Mouse (Mus musculus) heart, postnatal 0 days (tissue): ENCODE results near the gene Uxt. TPM values are rescaled to one million over a fixed set of nuclear protein-coding genes. Genes with fewer than 3 reads are reported as not detected.

Experiments used
- ATAC-seq: fragments of 200-750 bp; cut with Nextera tagmentation; 2 replicates; pipeline ENCODE4 v1.8.0; 2017; ENCODE audit warnings: low read depth, moderate number of reproducible peaks, moderate library complexity; ENCODE audit not compliant: insufficient read depth
- DNase-seq: peaks from one replicate; pipeline ENCODE4 v3.0.0-alpha.2; 2016; ENCODE audit warnings: low spot score
- H3K27ac ChIP-seq: fragments of 300-500 bp; sonication (generic); 2 replicates; pipeline ENCODE4 v1.5.1; 2014; ENCODE audit warnings: low read depth, mild to moderate bottlenecking
- H3K27me3 ChIP-seq: fragments of 300-500 bp; sonication (generic); 2 replicates; pipeline ENCODE4 v1.6.1; 2014; ENCODE audit warnings: low read length, mixed read lengths; ENCODE audit not compliant: control insufficient read depth, insufficient read depth
- H3K36me3 ChIP-seq: fragments of 300-500 bp; sonication (generic); replicated peaks from 2 replicates; pipeline ENCODE4 v1.6.1; 2014; ENCODE audit warnings: low read length, mixed read lengths; ENCODE audit not compliant: control insufficient read depth, insufficient read depth
- H3K4me1 ChIP-seq: fragments of 300-500 bp; sonication (generic); 2 replicates; pipeline ENCODE4 v1.6.1; 2014; ENCODE audit warnings: antibody characterized with exemption; ENCODE audit not compliant: control insufficient read depth, insufficient read depth
- H3K4me2 ChIP-seq: fragments of 300-500 bp; sonication (generic); 2 replicates; pipeline ENCODE4 v1.6.1; 2014; ENCODE audit warnings: low read depth, mild to moderate bottlenecking, low read length, moderate library complexity
- H3K4me3 ChIP-seq: fragments of 300-500 bp; sonication (generic); 2 replicates; pipeline ENCODE4 v1.5.1; 2014; ENCODE audit warnings: low read depth, low read length
- H3K9ac ChIP-seq: fragments of 300-500 bp; sonication (generic); replicated peaks from 2 replicates; pipeline ENCODE4 v1.6.1; 2014; ENCODE audit warnings: low read depth, low read length, mixed read lengths
- H3K9me3 ChIP-seq: fragments of 300-500 bp; sonication (generic); replicated peaks from 2 replicates; pipeline ENCODE4 v1.6.1; 2016; ENCODE audit warnings: low read length; ENCODE audit not compliant: control insufficient read depth
- CTCF ChIP-seq: IDR thresholded peaks from 2 replicates; pipeline ENCODE4 v1.5.1; 2016; ENCODE audit warnings: antibody characterized with exemption, control low read depth, low read depth
- EP300 ChIP-seq: IDR thresholded peaks from 2 replicates; pipeline ENCODE4 v1.6.1; 2016; ENCODE audit warnings: antibody characterized with exemption, low read depth
- WGBS: fragments of 180-500 bp; shearing (Covaris S2); extraction: QIAGEN DNeasy Blood & Tissue Kit; methylation state at CpG from one replicate; pipeline ENCODE4 v1.1.7; 2014; 5-methylcytosine and 5-hydroxymethylcytosine counted together
- polyA plus RNA-seq: library from polyadenylated mRNA; unstranded; fragments of >200 nt; fragmentation: Nextera tagmentation; extraction: Ambion mirVana; gene quantifications from 2 replicates; pipeline ENCODE4 v1.2.1, GENCODE M21; 2015
- total RNA-seq: library from RNA; depleted of rRNA; stranded (reverse); fragments of >200 nt; gene quantifications from 2 replicates; pipeline ENCODE4 v1.2.3, GENCODE M21; 2014; ENCODE audit warnings: low replicate concordance; rRNA removed

The Uxt gene
- total and polyA plus RNA-seq, 2 experiments from 2014 or later: 35.1 to 78.7 TPM

GRCm38 (mm10) chrX:20920249-20920843 is 41.5 kb downstream of the Uxt start:
- Histone ChIP-seq H3K27me3 (peaks cover 18% of the 10 kb centered on the region; the same call in 1 of the 2 replicates), H3K27ac (no peak overlapping the region), H3K4me2 (peak overlapping the region; percentile 64), H3K36me3 (no peaks in the 10 kb centered on the region), H3K4me1 (no peaks in the 10 kb centered on the region), H3K9me3 (no peaks in the 10 kb centered on the region), H3K9ac (no peak overlapping the region), H3K4me3 (peak overlapping the region; percentile 36)
- no peak for DNase-seq
- TF ChIP-seq EP300: no peak
- TF ChIP-seq CTCF: no peak
- peak; percentile 6; the same call in 1 of the 2 replicates for ATAC-seq
- 22% methylated on average over 36 of the region's 49 CpGs for WGBS

- DNase-seq (no peak), ATAC-seq (no peak)
- Histone ChIP-seq H3K36me3 (no peaks in the 10 kb centered on the region), H3K9ac (no peak overlapping the region), H3K4me2 (no peak overlapping the region), H3K27me3 (0 out of 2 replicates have a peak, but pooled peaks cover 6% of the 10 kb centered on the region), H3K27ac (no peak overlapping the region), H3K9me3 (no peaks in the 10 kb centered on the region), H3K4me1 (no peaks in the 10 kb centered on the region), H3K4me3 (no peak overlapping the region)
- no peak for TF ChIP-seq CTCF
- no peak for TF ChIP-seq EP300
These were observed 46.7 kb downstream of the Uxt start for GRCm38 (mm10) chrX:20915075-20915474.

- H3K27me3 ChIP-seq: no peaks in the 10 kb centered on the region
- H3K4me2 ChIP-seq: no peak overlapping the region
- no peaks in the 10 kb centered on the region for H3K9me3 ChIP-seq
- no peak overlapping the region for H3K4me3 ChIP-seq
- no peak overlapping the region for H3K9ac ChIP-seq
- DNase-seq: no peak
- ATAC-seq: no peak
- 67% methylated on average over 6 of the region's 6 CpGs for WGBS
- no peak for TF ChIP-seq EP300
- no peaks in the 10 kb centered on the region for H3K4me1 ChIP-seq
- H3K27ac ChIP-seq: no peak overlapping the region
- no peaks in the 10 kb centered on the region for H3K36me3 ChIP-seq
These were observed 48.1 kb downstream of the Uxt start for GRCm38 (mm10) chrX:20913726-20914125.

- no peaks in the 10 kb centered on the region for H3K36me3 ChIP-seq
- H3K9me3 ChIP-seq: no peaks in the 10 kb centered on the region
- H3K27ac ChIP-seq: no peak overlapping the region
- H3K4me1 ChIP-seq: no peaks in the 10 kb centered on the region
- no peak overlapping the region for H3K4me2 ChIP-seq
- ATAC-seq: no peak
- no peak for DNase-seq
- WGBS: 30% methylated on average over 3 of the region's 3 CpGs
- H3K9ac ChIP-seq: no peak overlapping the region
- H3K27me3 ChIP-seq: no peaks in the 10 kb centered on the region
- no peak overlapping the region for H3K4me3 ChIP-seq
- TF ChIP-seq EP300: no peak
These were observed 51.7 kb downstream of the Uxt start for GRCm38 (mm10) chrX:20910074-20910473.

Other genes with a start within 250 kb of the Uxt start
- 147 and 163 TPM in 2 replicates for gene Araf, start 164.2 kb downstream of the Uxt start, total RNA-seq
- 88.7 and 89.5 TPM in 2 replicates for gene Araf, start 164.2 kb downstream of the Uxt start, polyA plus RNA-seq
- gene Timp1, start 91.9 kb downstream of the Uxt start, total RNA-seq: 25.3 and 36.8 TPM in 2 replicates
- 29.9 and 30.8 TPM in 2 replicates for gene Timp1, start 91.9 kb downstream of the Uxt start, polyA plus RNA-seq
- 0.50 TPM in 1 of 2 replicates, not detected in the other for gene Syn1, start 41.0 kb downstream of the Uxt start, total RNA-seq
- gene Syn1, start 41.0 kb downstream of the Uxt start, polyA plus RNA-seq: 0.16 TPM in 1 of 2 replicates, not detected in the other
- gene Cfp, start 30.5 kb downstream of the Uxt start, total RNA-seq: 7.2 and 8.4 TPM in 2 replicates
- gene Cfp, start 30.5 kb downstream of the Uxt start, polyA plus RNA-seq: 3.2 and 3.7 TPM in 2 replicates
- 21.7 and 22.8 TPM in 2 replicates for gene Elk1, start 11.4 kb downstream of the Uxt start, total RNA-seq
- gene Elk1, start 11.4 kb downstream of the Uxt start, polyA plus RNA-seq: 6.6 and 7.0 TPM in 2 replicates
- 2.4 and 5.4 TPM in 2 replicates for gene Zfp182, start 100.3 kb upstream of the Uxt start, total RNA-seq
- 2.2 and 2.7 TPM in 2 replicates for gene Zfp182, start 100.3 kb upstream of the Uxt start, polyA plus RNA-seq
- not detected in 2 replicates for gene Spaca5, start 106.4 kb upstream of the Uxt start, total RNA-seq
- gene Spaca5, start 106.4 kb upstream of the Uxt start, polyA plus RNA-seq: not detected in 2 replicates
- 0.35 TPM in 1 of 2 replicates, not detected in the other for gene Zfp300, start 127.5 kb upstream of the Uxt start, total RNA-seq
- 0.22 and 0.51 TPM in 2 replicates for gene Zfp300, start 127.5 kb upstream of the Uxt start, polyA plus RNA-seq
- gene Ssxa1, start 153.8 kb upstream of the Uxt start, total RNA-seq: not detected in 2 replicates
- not detected in 2 replicates for gene Ssxa1, start 153.8 kb upstream of the Uxt start, polyA plus RNA-seq
- gene Gm21876, start 213.6 kb upstream of the Uxt start, total RNA-seq: not detected in 2 replicates
- gene Gm21876, start 213.6 kb upstream of the Uxt start, polyA plus RNA-seq: not detected in 2 replicates